Mouse (Mus musculus): ENCODE measurements at regions not wholly inside any gene's neighbourhood (a gene's known extent, or its start where the extent isn't known, plus 50 kb on each side); places are given as distances from the start of the nearest gene placed in this dataset.

DNA sequence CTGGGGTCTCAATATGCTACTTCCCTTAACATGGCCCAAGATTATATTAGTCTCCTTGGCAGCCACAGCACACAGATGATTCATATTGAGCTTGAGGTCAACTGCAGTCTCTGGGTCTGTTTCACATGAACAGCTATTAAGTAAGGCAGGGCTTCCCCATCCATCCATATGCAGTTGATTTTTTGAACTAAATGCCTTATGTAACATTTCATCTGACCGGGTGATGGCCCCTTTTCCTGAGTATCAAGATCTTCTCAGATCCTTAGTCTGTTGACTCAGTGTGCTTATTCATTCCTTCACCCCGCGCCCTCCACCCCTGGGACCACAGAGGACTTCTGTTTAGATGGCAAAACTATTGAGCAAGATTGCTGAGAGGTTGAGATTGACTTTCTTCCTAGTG, 202.7 kb downstream of the Cyp26b1 start:
- DNase-seq (ENCODE audit: low spot score in 2 of 2) = no peak

DNA sequence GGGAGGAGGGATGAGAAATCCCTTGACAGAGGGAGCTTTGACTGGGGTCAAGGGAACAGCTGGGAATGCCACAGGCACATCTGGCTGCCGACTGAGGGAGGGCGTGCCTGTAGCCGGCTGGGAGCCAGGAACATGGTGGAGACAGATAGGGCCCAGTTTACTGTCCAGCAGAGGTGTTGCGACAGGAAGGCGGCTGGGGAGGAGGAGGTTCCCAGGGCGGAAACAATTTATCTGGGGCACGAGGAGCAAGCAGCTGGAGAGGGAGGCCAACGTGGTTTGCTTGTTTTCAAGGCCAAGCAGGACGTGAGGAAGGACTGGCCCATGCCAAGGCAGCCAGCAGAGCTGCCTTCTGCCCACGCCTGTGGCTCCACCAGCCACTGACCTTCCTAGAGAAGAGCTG, 208.0 kb downstream of the Cyp26b1 start:
- no peak for DNase-seq (ENCODE audit: low spot score in 2 of 2)

DNA sequence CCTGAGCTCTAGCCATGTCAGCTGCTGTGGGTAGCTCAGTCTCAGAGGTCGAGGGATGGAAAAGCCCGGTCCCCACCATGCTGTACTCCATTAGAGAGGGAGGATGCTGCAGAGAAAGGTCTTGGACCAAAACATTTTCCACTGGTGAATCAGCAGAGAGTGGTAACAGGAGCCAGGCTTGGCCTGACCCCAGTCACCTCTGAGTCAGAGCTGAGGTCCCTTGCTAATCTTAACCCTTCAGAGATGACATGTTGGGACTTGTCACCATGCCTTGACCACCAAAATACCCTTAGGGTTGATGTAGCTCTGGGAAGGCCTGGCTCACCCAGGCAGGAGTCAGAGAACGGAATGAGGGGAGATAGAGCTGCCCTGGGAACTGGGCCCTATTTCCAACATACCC, 210.0 kb downstream of the Cyp26b1 start:
- no peak for DNase-seq (ENCODE audit: low spot score in 2 of 2)

DNA sequence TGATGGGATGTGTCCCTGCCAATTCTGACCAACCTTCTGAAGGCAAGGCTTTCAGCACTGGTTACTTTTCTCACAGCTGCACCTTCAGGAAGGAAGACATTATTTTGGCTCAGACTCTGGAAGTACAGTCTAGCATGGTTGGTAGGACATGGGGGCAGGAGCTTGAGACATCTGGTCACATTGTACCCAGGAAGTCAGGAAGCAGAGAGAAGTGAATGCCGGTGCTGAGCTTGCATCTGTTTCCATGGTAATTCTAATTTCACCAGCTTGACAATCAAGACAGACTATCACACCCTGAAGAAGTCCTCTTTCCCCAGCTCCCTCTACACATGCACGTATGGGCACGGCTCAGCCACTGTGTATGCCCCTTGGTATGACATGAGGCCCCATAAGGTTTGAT, 210.6 kb downstream of the Cyp26b1 start:
- no peak for DNase-seq (ENCODE audit: low spot score in 2 of 2)

DNA sequence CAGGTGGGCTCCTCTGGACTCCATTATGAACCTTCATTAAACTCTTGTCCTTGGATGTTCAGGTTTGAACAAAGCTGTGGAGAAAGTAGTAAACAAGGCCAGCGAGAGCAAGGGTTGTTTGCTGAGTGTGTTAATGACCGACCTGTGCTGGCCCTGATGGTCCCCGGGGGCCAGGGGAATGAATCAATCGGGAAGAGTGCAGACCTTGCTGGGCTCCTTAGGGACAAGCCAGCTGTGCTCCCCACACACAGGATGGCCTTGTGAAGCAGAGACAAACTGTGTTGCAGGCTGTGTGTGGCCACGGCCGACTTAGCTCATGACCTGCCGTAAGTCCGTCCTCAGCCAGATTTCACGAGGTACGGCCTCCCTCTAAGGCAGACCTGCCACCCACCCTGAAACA, 212.1 kb downstream of the Cyp26b1 start:
- no peak for DNase-seq (ENCODE audit: low spot score in 2 of 2)

DNA sequence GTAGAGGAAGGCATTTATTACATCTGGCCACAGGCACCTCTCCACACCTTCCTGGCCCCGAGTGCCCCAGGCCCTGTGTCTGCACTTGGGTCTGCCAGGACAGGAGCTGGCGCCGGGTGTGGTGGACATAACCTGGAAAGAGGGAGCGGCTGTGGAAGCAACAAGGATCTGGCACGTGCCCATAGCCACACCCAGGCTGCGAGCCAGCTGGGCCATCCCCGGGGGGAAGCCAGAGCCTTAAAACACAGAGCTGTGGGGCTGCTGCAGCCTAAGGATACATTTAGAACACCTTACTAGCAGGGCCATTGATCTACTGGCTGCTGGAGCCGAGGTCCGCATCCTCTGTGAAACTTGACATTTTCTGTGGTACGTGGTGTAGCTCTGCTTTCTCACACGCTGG, 217.0 kb downstream of the Cyp26b1 start:
- DNase-seq (ENCODE audit: low spot score in 2 of 2) = no peak

DNA sequence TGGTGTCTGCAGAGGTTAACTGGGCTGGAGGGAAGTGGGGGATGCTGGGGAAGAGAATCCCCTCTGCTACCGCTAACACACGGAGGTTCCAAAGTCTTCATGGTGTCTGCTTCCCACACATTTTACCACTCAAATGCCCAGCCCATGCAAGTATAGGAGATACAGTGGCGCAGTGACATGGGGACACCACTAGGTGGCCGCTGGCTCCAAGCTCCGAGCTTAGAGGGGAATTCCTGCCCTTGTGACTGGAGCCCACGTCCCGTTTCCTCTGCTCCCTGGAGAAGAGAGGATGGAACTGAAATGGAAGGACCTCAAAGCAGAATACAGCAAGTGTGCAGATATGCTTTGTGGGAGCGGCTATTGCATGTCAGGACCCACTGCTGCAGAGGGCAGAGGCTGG, 218.2 kb downstream of the Cyp26b1 start:
- peak in 1 of 2 experiments; percentile 55 for DNase-seq (ENCODE audit: low spot score in 2 of 2)

DNA sequence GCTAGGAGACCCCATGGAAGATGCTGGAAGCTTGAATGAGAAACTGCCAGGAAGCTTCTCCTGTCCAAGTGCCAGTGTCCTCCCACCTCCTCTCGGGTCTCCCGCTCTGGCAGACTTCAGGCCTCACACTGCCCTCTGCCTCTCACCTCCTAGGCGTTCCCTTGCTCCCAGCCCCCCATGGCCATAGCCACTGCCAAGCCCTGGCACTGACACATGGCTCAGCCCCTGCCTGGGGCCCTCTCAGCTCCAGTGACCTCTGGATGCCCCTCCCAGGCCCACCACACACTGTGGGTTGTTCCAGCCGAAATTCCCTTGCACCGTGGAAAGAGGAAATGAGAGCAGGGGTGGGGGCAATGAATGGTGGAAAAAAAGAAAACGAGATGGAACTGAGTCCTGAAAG, 227.3 kb downstream of the Cyp26b1 start:
- DNase-seq (ENCODE audit: low spot score in 2 of 2) = no peak

DNA sequence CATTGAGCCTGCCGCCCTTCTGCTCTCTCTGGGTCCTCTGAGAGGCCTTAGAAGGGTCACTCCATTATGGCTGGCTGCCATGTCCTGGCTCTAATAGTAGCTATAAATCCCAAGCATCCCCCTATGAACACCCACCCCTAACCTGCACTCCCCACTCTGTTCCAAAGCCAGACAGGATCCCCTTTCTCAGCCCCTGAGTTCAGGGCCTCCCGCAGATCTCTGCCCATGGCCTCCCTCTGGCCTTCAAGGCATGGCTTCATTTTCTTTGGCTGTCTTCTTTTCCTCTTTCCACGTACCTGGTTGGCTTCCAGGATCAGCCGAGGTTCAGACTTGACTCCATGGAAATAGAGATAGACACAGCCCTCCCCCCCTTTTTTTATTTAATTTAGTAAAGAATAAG, 227.8 kb downstream of the Cyp26b1 start:
- DNase-seq (ENCODE audit: low spot score in 2 of 2) = no peak

DNA sequence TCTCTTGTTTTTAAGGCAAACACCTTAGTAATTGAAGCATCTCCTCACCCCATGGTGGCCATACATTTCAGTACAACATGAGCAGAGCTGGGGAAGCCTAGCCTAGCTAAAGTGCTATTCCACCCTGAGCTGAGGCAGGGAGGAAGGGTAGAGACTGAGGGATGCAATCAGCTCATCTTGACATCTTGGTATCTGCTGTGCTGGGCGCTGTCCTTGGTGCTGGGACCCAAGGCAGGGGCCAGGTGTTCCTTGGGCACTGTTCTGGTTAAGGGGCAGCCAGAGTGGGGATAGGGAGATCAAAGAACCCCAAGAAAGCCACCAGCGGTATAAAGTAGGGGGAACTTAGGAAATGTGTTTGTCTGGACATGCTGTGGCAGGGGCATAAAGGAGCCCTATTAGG, 228.7 kb downstream of the Cyp26b1 start:
- no peak for DNase-seq (ENCODE audit: low spot score in 2 of 2)

DNA sequence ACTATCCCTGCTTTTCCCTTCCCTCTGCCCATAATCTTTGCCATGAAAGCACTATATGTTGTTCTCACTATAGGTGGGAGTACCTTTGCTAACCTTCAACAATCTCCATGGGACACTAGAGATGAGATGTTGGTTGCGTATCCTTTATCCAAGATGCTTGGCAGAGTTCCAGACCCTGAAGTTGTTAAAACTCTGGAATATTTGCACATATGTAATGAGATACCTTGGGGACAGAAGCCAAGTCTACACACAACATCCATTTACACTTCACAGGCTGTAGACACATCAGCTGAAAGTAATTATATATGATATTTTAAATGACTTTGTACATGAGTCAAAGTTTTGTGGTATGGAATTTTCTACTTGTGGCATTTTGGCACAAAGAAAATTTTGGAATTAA, 231.4 kb downstream of the Cyp26b1 start:
- DNase-seq (ENCODE audit: low spot score in 2 of 2) = no peak

DNA sequence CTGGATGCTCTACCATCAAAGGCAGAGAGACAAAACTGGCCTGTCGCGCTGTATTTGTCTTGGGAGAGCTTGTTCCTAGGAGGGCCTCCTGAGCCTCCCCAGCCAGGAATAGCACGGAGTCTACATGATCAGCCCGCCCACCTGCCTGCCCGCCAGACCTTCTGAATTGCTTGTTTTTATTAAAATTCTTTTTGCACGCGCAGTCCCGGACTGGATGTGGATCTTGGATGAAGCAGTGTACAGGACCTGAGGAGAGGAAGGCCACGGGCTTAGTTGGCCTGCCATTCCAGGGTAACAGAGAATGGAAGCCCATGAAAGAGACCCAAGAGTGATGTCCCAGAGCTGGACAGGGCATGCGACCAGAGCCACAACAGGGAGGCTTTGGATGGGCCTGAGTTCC, 235.8 kb downstream of the Cyp26b1 start:
- DNase-seq (ENCODE audit: low spot score in 2 of 2) = no peak

DNA sequence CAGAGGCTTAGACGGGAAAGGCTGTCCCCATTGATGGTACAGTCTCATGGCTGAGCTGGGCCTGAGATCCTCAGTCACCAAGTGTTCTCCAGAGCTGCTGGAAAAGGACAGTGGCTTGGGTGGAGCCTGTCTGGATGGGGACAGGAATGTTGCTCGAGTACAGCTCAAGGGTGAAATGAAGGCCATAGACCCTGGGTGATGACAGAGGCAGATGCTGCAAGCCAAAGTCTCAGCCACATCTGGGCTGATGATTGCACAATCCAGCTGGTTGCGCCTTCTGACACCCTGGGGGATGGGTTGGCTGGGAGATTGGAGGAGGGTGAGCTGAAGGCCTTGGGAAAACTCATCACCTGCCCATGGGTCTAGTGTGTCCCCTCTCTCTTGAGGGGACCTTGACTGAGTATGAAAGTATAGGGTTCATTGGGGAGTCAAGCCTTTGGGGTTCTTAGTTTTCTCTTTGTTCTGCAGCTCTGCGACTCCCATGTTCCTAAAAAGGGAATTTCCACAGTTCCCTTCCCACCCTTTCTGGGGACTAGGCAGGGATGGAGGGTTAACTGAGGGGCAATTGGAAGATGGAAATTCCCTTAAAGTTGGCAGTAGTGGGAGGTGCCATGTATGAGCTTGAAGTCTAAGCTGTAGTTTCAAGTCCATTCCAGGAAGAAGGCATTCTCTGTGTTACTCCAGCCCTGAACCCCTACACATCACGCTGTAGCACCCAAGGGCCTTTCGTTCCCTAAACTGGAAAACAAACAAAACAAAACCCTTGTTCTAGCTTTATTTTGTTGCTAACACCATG, 240.1 kb downstream of the Cyp26b1 start:
- DNase-seq (ENCODE audit: low spot score in 2 of 2) = no peak

DNA sequence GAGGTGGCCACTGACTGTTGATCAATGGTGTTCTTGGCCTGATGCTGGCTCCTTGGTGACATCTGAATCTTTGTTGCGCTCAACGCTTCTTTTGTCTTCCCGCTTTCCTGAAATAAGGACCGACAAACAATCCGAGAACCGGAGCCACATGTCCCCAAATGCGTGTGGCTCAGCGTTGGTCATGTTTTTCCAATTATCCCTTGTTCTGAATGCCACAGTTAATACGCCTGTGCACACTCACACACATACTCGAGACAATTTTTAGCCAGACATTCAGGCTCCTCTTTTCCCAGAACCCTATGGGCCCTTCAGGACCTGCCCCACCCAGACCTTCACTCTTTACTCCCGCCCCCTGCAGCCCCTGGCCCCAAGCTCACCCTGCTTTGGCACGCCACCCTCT, 248.8 kb downstream of the Cyp26b1 start:
- DNase-seq (ENCODE audit: low spot score in 2 of 2) = no peak

DNA sequence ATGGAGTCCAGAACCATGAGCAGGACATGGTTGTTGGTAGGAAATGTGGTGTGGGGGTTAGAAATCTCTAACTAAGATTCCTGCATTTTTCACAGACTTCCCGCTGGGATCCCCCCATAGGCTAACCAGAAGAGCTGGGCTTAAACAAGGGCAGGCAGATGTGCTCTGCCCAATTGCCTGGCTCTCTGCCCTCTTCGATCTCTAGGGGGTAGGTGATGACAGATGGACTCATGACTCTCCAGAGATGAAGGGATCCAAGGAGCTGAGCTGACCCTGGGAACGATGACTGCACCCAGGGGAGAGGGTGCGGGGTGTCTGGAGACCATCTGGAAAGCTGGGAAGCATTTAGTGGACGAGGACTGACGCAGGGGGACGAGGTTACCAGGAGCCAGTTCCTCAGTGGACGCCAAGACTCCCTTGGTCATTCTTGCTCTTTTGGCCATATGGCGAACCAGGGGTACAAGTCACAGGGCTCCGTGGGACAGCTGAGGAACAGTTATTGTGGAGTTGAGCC, 260.0 kb downstream of the Cyp26b1 start:
- DNase-seq (ENCODE audit: low spot score in 2 of 2) = no peak

DNA sequence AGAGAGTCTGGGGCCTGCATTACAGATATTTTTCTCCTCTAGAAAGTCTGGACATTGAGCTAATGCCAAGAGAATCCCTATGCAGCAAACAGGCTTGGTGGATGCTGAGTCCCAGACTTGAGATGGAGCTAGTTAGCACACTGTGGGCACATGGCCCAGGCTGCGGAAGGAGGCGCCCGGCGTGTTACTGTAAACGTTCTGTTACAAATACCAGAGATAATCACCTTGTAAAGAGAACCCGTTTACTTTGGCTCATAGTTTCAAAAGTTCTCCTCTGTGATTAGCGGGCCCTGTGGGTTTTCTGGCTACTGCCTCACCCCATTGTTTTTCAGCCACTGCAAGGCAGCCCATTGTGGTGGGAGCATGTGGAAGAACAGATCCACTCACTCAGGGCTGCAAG, 264.6 kb downstream of the Cyp26b1 start:
- DNase-seq (ENCODE audit: low spot score in 2 of 2) = no peak

DNA sequence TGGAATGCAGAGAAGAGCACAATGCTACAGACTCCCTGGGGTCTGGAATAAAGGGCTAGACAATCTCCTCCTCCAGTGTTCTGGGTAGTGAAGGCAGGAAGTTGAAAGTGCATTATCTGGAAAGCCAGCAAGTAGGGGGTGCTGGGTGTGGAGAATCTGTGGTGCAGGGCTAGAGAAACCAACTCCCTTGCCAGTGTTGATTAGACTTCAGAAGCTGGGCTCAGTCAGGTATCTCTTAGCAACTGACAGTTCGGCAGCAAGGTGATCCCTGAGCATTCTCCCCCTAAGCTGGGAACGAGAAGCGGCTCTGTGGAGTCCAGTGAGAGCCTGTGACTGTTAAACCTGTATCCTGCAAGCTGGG, 265.7 kb downstream of the Cyp26b1 start:
- no peak for DNase-seq (ENCODE audit: low spot score in 2 of 2)

DNA sequence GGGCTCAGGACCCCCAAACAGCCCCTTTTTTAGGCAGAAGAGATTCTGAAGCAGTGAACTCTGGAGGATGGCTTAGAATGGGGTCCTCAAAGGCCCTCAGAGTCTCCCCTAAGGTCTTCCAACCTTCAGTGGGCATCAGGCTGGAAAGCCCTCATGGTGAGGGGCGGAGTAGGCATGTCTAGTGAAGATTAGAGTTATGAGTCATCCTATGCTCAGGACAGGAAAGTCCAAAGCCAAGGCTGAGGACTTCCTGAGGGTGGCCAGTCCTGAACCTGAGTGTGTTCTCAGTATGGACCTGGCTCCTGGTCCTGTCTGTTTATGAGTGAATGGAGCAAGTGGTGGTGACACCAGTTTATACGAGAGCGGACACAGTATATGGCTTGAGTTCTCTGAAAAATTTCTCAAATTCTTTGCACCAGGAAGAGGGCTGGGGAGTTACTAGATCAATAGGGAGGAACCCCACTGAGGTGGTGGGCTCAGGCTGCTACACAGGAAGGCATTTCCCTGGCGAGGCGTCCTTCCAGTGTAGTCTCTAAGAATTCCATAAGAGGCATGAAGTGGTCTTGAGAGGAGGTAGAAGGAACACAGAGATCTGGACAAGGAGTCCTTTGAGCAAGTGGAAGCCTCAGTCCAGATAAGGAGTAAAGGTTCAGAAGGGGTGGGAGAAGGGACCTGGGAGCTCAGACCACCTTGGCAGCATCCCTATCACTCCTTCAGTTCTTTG, 266.2 kb downstream of the Cyp26b1 start:
- no peak for DNase-seq (ENCODE audit: low spot score in 2 of 2)

DNA sequence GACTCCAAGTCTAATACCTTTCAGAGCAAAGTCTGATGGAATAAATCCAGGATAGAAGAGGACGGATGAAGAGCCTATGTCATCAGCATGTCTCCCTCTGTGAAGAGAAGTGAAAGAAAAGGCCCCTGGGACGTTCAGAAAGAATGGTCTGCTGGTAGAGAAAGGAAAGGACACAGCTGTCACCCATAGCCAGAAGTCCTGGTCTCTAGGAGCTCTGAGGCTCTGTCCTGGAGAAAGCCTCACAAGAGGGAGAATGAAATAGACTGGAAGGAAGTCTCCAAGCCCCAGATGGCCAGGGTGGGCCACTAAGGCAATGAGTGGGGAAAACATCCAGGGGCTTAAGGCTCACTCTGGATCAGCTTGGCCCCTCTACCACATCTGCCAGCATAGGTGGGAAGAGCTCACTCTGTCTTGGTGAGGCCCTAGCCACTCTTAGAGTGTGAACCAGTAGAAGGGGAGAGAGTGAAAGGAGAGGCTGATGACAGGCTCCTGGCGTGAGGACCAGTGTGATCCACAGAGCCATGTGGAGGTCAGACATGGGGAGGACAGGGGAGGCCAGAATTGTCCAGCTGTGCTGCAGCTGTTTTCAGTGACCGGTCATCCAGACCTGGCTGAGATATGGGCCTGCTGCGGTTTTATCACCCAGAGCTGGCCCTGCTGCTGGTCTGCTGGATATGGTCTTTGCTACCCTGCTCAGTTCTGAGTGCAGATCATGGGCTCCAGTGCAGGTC, 268.2 kb downstream of the Cyp26b1 start:
- no peak for DNase-seq (ENCODE audit: low spot score in 2 of 2)

DNA sequence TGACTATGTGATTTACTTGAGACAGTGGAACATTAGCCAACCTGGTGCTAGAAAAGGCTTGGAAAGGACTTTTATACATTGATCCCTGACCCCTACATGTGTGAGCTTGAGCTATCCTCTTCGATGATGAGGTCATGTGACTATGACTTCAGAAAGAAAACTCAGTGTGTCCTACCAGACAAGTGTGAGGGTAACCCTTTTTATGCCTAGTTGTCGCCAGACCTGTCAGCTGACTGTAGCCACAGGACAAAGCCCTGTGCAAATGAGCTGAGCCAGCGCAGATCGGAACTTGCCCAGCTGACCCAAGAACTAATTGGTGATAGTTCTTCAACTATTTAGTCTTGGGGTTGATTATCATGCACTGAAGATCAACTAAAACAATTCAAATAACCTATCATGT, 269.5 kb downstream of the Cyp26b1 start:
- DNase-seq (ENCODE audit: low spot score in 2 of 2) = no peak

DNA sequence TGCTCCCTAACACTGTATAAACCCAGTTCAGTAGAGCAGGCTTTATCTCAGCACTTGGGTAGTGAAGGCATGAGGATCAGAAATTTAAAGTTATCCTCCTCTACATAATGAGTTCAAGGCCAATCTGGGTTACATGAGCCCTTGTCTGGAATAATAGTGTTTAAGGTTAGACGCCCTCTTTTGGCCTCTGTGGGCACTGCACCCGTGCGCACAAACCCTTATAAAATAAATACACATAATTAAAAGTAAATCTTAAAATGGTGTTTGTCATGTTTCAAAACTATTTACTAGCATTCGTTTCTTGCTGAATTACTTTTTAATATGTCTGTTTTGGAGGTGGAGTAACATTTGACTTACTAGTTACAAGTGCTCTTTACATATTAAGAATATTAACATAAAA, 271.2 kb downstream of the Cyp26b1 start:
- DNase-seq (ENCODE audit: low spot score in 2 of 2) = no peak

DNA sequence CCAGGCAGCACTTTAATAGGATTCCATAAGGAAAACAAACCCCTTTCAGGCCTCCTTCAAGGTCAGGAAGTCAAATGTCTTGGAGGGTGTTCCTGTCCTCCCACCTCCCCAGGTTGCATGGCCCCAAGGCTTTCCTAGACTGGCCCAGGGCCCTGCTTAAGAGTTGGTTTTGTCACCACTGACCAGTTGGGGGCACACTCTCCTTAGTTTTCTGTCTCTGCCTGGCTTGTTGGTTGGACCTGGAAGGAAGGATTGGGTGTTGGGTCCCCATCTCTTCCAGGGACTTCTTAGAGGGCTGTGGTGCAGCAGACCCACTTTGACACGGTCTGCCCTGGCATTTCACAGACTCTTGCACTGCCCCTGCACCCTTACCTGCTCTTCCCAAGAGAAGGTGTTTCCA, 273.1 kb downstream of the Cyp26b1 start:
- no peak for DNase-seq (ENCODE audit: low spot score in 2 of 2)

DNA sequence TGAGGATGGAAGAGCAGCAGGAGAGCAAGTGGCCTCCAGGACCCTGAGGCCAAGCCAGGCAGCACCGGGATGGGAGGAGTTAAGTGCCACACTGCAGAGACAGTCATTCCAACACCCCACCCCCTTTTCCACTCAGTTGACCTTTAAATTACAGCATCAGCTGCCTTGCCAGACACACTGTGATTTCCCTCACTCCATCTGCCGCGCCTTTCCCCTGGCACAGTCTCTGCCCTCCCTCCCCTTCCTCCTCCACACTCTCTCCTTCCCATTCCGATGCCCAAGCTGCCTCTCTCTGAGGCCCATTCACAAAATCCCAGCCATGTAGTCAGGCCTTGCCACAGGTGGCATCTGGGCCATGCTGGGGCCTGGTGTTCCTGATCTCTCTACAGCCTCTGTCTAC, 274.9 kb downstream of the Cyp26b1 start:
- DNase-seq (ENCODE audit: low spot score in 2 of 2) = peak in 1 of 2 experiments; percentile 68
